In genomic region chr7:82890875-82891515, GRCm38 (mm10) we compare ENCODE assay signal across 19 mouse cellular contexts. TPM values are rescaled to one million over a fixed set of nuclear protein-coding genes. Genes with fewer than 3 reads are reported as not detected.
A peak's percentile ranks its signal among the peaks of the same experiment; 100 is the strongest.
DNase-seq lines count a peak whose midpoint lies in the region; ATAC-seq and TF ChIP-seq lines count a peak whose summit lies in the region.
"Had no signal": no experiment of that assay in that cellular context is flagged by ENCODE, and none has a peak within 500 bp of the region (broad histone marks: within the 10 kb centered on the region; RNA-seq: fewer than 3 reads in every experiment).

No protein-coding gene starts in this region.

- no peaks in the 10 kb centered on the region for H3K27me3 ChIP-seq in heart, embryonic 16.5 days (ENCODE audit: control insufficient read depth, insufficient read depth, low read length)
- H3K27me3 ChIP-seq in MEL (ENCODE audit: control insufficient read depth in 1 of 2, insufficient read depth in 2 of 2, low read length in 2 of 2): no peaks in the 10 kb centered on the region
- H3K27me3 ChIP-seq: CH12.LX; embryonic facial prominence, embryonic 13.5 days had no signal

- 6% methylated on average over 1 of the region's 1 CpGs for WGBS in heart, embryonic 16.5 days

- no peaks in the 10 kb centered on the region for H3K36me3 ChIP-seq in heart, embryonic 16.5 days (ENCODE audit: control insufficient read depth, insufficient read depth)
- H3K36me3 ChIP-seq in MEL (ENCODE audit: control insufficient read depth in 1 of 2, insufficient read depth in 2 of 2, low read length in 2 of 2): no peaks in the 10 kb centered on the region
- H3K36me3 ChIP-seq: embryonic facial prominence, embryonic 13.5 days; hindbrain, embryonic 10.5 days had no signal

- no peak overlapping the region for H3K27ac ChIP-seq in heart, embryonic 16.5 days (ENCODE audit: low read length)
- no peak overlapping the region for H3K27ac ChIP-seq in MEL (ENCODE audit: control insufficient read depth, low read depth, low read length)
- H3K27ac ChIP-seq: embryonic facial prominence, embryonic 13.5 days; hindbrain, embryonic 10.5 days; hindbrain, embryonic 14.5 days had no signal

- no peaks in the 10 kb centered on the region for H3K9me3 ChIP-seq in heart, embryonic 16.5 days (replicated peaks; ENCODE audit: control insufficient read depth, low read length)
- no peaks in the 10 kb centered on the region for H3K9me3 ChIP-seq in MEL (replicated peaks; ENCODE audit: insufficient read depth, low read length)
- H3K9me3 ChIP-seq: embryonic facial prominence, embryonic 13.5 days; hindbrain, embryonic 10.5 days had no signal

- H3K4me1 ChIP-seq in heart, embryonic 16.5 days (ENCODE audit: control insufficient read depth, insufficient read depth, low read length): peaks cover 16% of the 10 kb centered on the region
- peaks cover 0 to 13% of the 10 kb centered on the region in 2 experiments; a peak in 2 of 4 replicates for H3K4me1 ChIP-seq in MEL (ENCODE audit: control insufficient read depth in 1 of 2, insufficient read depth in 2 of 2, low read length in 2 of 2)
- H3K4me1 ChIP-seq: embryonic facial prominence, embryonic 13.5 days; hindbrain, embryonic 10.5 days had no signal

- TF ChIP-seq CTCF in MEL (IDR thresholded peaks at IDR 0.05 in 2 of 3, conservative IDR thresholded peaks at IDR 0.05 in 1 of 3; ENCODE audit: control insufficient read depth in 1 of 3, insufficient read depth in 1 of 3, low read depth in 2 of 3, low read length in 3 of 3, poor library complexity in 1 of 3, severe bottlenecking in 1 of 3): no peak

- DNase-seq in heart, adult 11 months: peak; percentile 53
- no peak for DNase-seq in heart, postnatal 14 days
- DNase-seq in heart, adult 8-10 months (ENCODE audit: low spot score): no peak
- peak; percentile 19 for DNase-seq in MEL (ENCODE audit: low read depth, low spot score)
- DNase-seq in ovary, adult 18-20 months (ENCODE audit: low spot score): no peak
- DNase-seq: adrenal gland, postnatal 10 days; cerebellum, adult 11 months; cerebellum, adult 8-10 months; cerebellum, postnatal 14 days; gastrocnemius, postnatal 10 days; kidney, adult 8-10 months had no signal

- H3K9ac ChIP-seq in heart, embryonic 16.5 days (ENCODE audit: low read length): no peak overlapping the region
- no peak overlapping the region for H3K9ac ChIP-seq in MEL (ENCODE audit: control insufficient read depth, low read depth, low read length, poor library complexity, severe bottlenecking)
- H3K9ac ChIP-seq: embryonic facial prominence, embryonic 13.5 days; hindbrain, embryonic 14.5 days had no signal

- no peak overlapping the region for H3K4me3 ChIP-seq in heart, embryonic 16.5 days (ENCODE audit: low read length)
- H3K4me3 ChIP-seq in MEL (ENCODE audit: control insufficient read depth in 1 of 2, insufficient read depth in 1 of 2, low read depth in 2 of 2, low read length in 2 of 2): no peak overlapping the region
- H3K4me3 ChIP-seq: embryonic facial prominence, embryonic 13.5 days; hindbrain, embryonic 10.5 days had no signal

- intact Hi-C loops in heart, postnatal 14 days (cut with DNase I): no loop called here

- no peaks in the 10 kb centered on the region for H3K79me2 ChIP-seq in MEL (ENCODE audit: control insufficient read depth, insufficient read depth, low read length, poor library complexity)

- no peak for TF ChIP-seq RAD21 in MEL (IDR thresholded peaks at IDR 0.05; ENCODE audit: low read depth, low read length)

- TF ChIP-seq POLR2A in MEL (IDR thresholded peaks at IDR 0.05; ENCODE audit: control insufficient read depth in 1 of 2, insufficient read depth in 1 of 2, low read depth in 1 of 2, low read length in 2 of 2, poor library complexity in 1 of 2): no peak

- no peak overlapping the region for H3K4me2 ChIP-seq in heart, embryonic 16.5 days (ENCODE audit: low read depth, low read length)
- H3K4me2 ChIP-seq: embryonic facial prominence, embryonic 13.5 days; hindbrain, embryonic 14.5 days had no signal

- peak; percentile 50 to 65; a peak in 3 of 4 replicates for TF ChIP-seq EP300 in MEL (IDR thresholded peaks at IDR 0.05; ENCODE audit: low read depth in 1 of 2, low read length in 2 of 2)

- peak; percentile 63; the same call in 1 of the 2 replicates for ATAC-seq in heart, embryonic 16.5 days (replicated peaks; ENCODE audit: extremely low read depth, insufficient read depth, low FRiP score)
- 0 out of 2 replicates have a peak, but pooled peaks have one; percentile 11 for ATAC-seq in megakaryocyte progenitor cell, adult 5-6 weeks (replicated peaks; ENCODE audit: poor library complexity)
- ATAC-seq: forebrain, embryonic 14.5 days; intestine, embryonic 16.5 days had no signal

TF ChIP-seq in MEL, 35 proteins besides CTCF, POLR2A, EP300 and RAD21:
- TF ChIP-seq ZKSCAN1 (IDR thresholded peaks at IDR 0.05; ENCODE audit: low read depth, low read length): no peak
- TF ChIP-seq CHD1 (IDR thresholded peaks at IDR 0.05; ENCODE audit: low read depth, low read length): no peak
- peak; percentile 59; the same call in 1 of the 2 replicates for TF ChIP-seq TCF12 (IDR thresholded peaks at IDR 0.05; ENCODE audit: low read depth, low read length)
- no peak for TF ChIP-seq MAZ (IDR thresholded peaks at IDR 0.05; ENCODE audit: low read depth, low read length)
- no peak for TF ChIP-seq MEF2A (IDR thresholded peaks at IDR 0.05; ENCODE audit: extremely low read depth, insufficient replicate concordance, low read depth, low read length, poor library complexity, severe bottlenecking)
- TF ChIP-seq MAX (IDR thresholded peaks at IDR 0.05; ENCODE audit: low read length): no peak
- TF ChIP-seq ELF1 (IDR thresholded peaks at IDR 0.05; ENCODE audit: low read depth, low read length): no peak
- TF ChIP-seq SIN3A (IDR thresholded peaks at IDR 0.05; ENCODE audit: low read length): no peak
- no peak for TF ChIP-seq GABPA (IDR thresholded peaks at IDR 0.05; ENCODE audit: low read depth, low read length)
- TF ChIP-seq ETS1 (IDR thresholded peaks at IDR 0.05; ENCODE audit: low read depth, low read length): 0 out of 2 replicates have a peak, but pooled peaks have one; percentile 28
- no peak for TF ChIP-seq ZNF384 (IDR thresholded peaks at IDR 0.05; ENCODE audit: low read depth, low read length)
- TF ChIP-seq GATA1 (IDR thresholded peaks at IDR 0.05; ENCODE audit: low read depth, low read length): peak; percentile 84
- no peak for TF ChIP-seq E2F4 (IDR thresholded peaks at IDR 0.05; ENCODE audit: borderline replicate concordance, low read depth, low read length)
- no peak for TF ChIP-seq MYC (IDR thresholded peaks at IDR 0.05; ENCODE audit: low read depth, low read length)
- TF ChIP-seq JUND (IDR thresholded peaks at IDR 0.05; ENCODE audit: low read depth, low read length): no peak
- no peak for TF ChIP-seq MYB (IDR thresholded peaks at IDR 0.05; ENCODE audit: low read depth, low read length)
- TF ChIP-seq USF1 (IDR thresholded peaks at IDR 0.05; ENCODE audit: low read depth, low read length): no peak
- TF ChIP-seq POLR2AphosphoS5 (IDR thresholded peaks at IDR 0.05; ENCODE audit: borderline replicate concordance, low read depth, low read length): no peak
- TF ChIP-seq ZMIZ1 (IDR thresholded peaks at IDR 0.05; ENCODE audit: low read depth, low read length): no peak
- TF ChIP-seq MXI1 (IDR thresholded peaks at IDR 0.05; ENCODE audit: low read depth, low read length): no peak
- no peak for TF ChIP-seq SMC3 (IDR thresholded peaks at IDR 0.05; ENCODE audit: low read depth, low read length)
- TF ChIP-seq USF2 (IDR thresholded peaks at IDR 0.05; ENCODE audit: borderline replicate concordance in 1 of 2, insufficient read depth in 1 of 2, low read depth in 1 of 2, low read length in 2 of 2): no peak
- TF ChIP-seq MAFK (IDR thresholded peaks at IDR 0.05; ENCODE audit: borderline replicate concordance, low read depth, low read length): no peak
- no peak for TF ChIP-seq UBTF (IDR thresholded peaks at IDR 0.05; ENCODE audit: borderline replicate concordance, insufficient read depth, low read depth, low read length)
- TF ChIP-seq NRF1 (IDR thresholded peaks at IDR 0.05; ENCODE audit: insufficient read depth, low read depth, low read length, poor library complexity, severe bottlenecking): no peak
- TF ChIP-seq TBP (IDR thresholded peaks at IDR 0.05; ENCODE audit: low read depth, low read length): no peak
- TF ChIP-seq NELFE (IDR thresholded peaks at IDR 0.05; ENCODE audit: low read depth, low read length): no peak
- TF ChIP-seq KAT2A (conservative IDR thresholded peaks at IDR 0.05; ENCODE audit: low read depth, low read length): no peak
- TF ChIP-seq BHLHE40 (IDR thresholded peaks at IDR 0.05; ENCODE audit: borderline replicate concordance, low read depth, low read length): 0 out of 2 replicates have a peak, but pooled peaks have one; percentile 8
- no peak for TF ChIP-seq POLR2AphosphoS2 (IDR thresholded peaks at IDR 0.05; ENCODE audit: low read length)
- no peak for TF ChIP-seq TAL1 (IDR thresholded peaks at IDR 0.05; ENCODE audit: low read length)
- TF ChIP-seq ZC3H11A (IDR thresholded peaks at IDR 0.05; ENCODE audit: low read depth, low read length): no peak
- no peak for TF ChIP-seq HCFC1 (IDR thresholded peaks at IDR 0.05; ENCODE audit: low read depth, low read length)
- no peak for TF ChIP-seq CHD2 (IDR thresholded peaks at IDR 0.05; ENCODE audit: low read length)
- TF ChIP-seq RCOR1 (IDR thresholded peaks at IDR 0.05; ENCODE audit: low read depth, low read length): peak; percentile 92

RNA-seq across cellular contexts. Expression of gene Mex3b, which starts 23.9 kb away (rescaled TPM):
- total RNA-seq in heart, postnatal 14 days (2021): 1 to 10 TPM; 4.1 to 5.2 TPM
- polyA plus RNA-seq in heart, embryonic 16.5 days (2015; fragmentation: Nextera tagmentation; extraction: Ambion mirVana): 4.7 and 5.2 TPM in 2 replicates
- total RNA-seq in heart, adult 8-10 months (2022): 1 to 10 TPM; 1.1 to 1.3 (median 1.3) TPM
- total RNA-seq in MEL (2012; rRNA removed): 1.7 and 2.0 TPM in 2 replicates
- polyA plus RNA-seq in MEL (2012; ENCODE audit: insufficient read depth in 1 of 2, insufficient read length in 2 of 2, low read depth in 1 of 2, low replicate concordance in 2 of 2, missing spikeins in 1 of 2): 1 to 10 TPM in 1 of 2 experiments, not detected in 1; 4.2 TPM
- total RNA-seq in megakaryocyte progenitor cell, adult 5-6 weeks (2015): 3.7 and 4.5 TPM in 2 replicates
- total RNA-seq in megakaryocyte progenitor cell, adult 5-6 weeks (2017): 2.2 and 4.7 TPM in 2 replicates

Comparison
In these comparisons a context has a peak if more than half of its experiments do, and no peak if none do; other contexts are left out.
1. DNase-seq: peak in heart, adult 11 months (single experiment) and MEL (single experiment); none in heart, postnatal 14 days (0 of 2), heart, adult 8-10 months (single experiment) and ovary, adult 18-20 months (single experiment).